Mouse (Mus musculus) lung, embryonic 14.5 days (tissue): ENCODE data around the gene Tubg1. TPM values are rescaled to one million over a fixed set of nuclear protein-coding genes. Genes with fewer than 3 reads are reported as not detected.
"Not testable (repeated sequence)": the region's sequence is repeated elsewhere in the genome, so short reads cannot be mapped to it uniquely, and the experiment has no call there.

Experiments
- ATAC-seq: fragments of 200-750 bp; cut with Nextera tagmentation; 2 replicates; pipeline ENCODE4 v1.8.0; 2017; ENCODE audit warnings: mild to moderate bottlenecking, moderate TSS enrichment, moderate library complexity; ENCODE audit not compliant: insufficient read depth
- DNase-seq: peaks from one replicate; pipeline ENCODE4 v3.0.0-alpha.2; 2015
- H3K27ac ChIP-seq: fragments of 300-500 bp; sonication (generic); 2 replicates; pipeline ENCODE4 v1.5.1; 2014; ENCODE audit warnings: low read depth, mild to moderate bottlenecking, moderate library complexity
- H3K27me3 ChIP-seq: fragments of 300-500 bp; sonication (generic); 2 replicates; pipeline ENCODE4 v1.6.1; 2014; ENCODE audit warnings: low read length, control low read depth; ENCODE audit not compliant: insufficient read depth
- H3K36me3 ChIP-seq: fragments of 300-500 bp; sonication (generic); 2 replicates; pipeline ENCODE4 v1.6.1; 2014; ENCODE audit warnings: control low read depth; ENCODE audit not compliant: insufficient read depth
- H3K4me1 ChIP-seq: fragments of 300-500 bp; sonication (generic); 2 replicates; pipeline ENCODE4 v1.6.1; 2014; ENCODE audit warnings: antibody characterized with exemption, control low read depth; ENCODE audit not compliant: insufficient read depth
- H3K4me2 ChIP-seq: fragments of 300-500 bp; sonication (generic); 2 replicates; pipeline ENCODE4 v1.6.1; 2014; ENCODE audit warnings: mild to moderate bottlenecking
- H3K4me3 ChIP-seq: fragments of 300-500 bp; sonication (generic); 2 replicates; pipeline ENCODE4 v1.5.1; 2014; ENCODE audit warnings: low read depth, low read length
- H3K9ac ChIP-seq: fragments of 300-500 bp; sonication (generic); 2 replicates; pipeline ENCODE4 v1.6.1; 2014
- H3K9me3 ChIP-seq: fragments of 300-500 bp; sonication (generic); 2 replicates; pipeline ENCODE4 v1.6.1; 2016; ENCODE audit warnings: low read depth, low read length, control low read depth
- CTCF ChIP-seq: IDR thresholded peaks from 2 replicates; pipeline ENCODE4 v1.5.1; 2016; ENCODE audit warnings: antibody characterized with exemption, low read depth
- WGBS: fragments of 180-500 bp; shearing (Covaris S2); extraction: QIAGEN DNeasy Blood & Tissue Kit; methylation state at CpG from one replicate; pipeline ENCODE4 v1.1.7; 2014; 5-methylcytosine and 5-hydroxymethylcytosine counted together
- polyA plus RNA-seq: library from polyadenylated mRNA; unstranded; fragments of >200 nt; fragmentation: Nextera tagmentation; extraction: Ambion mirVana; gene quantifications from 2 replicates; pipeline ENCODE4 v1.2.1, GENCODE M21; 2014

Gene Tubg1
- polyA plus RNA-seq, 1 experiment from 2014 or later, result 96.0 TPM

GRCm38 (mm10) chr11:101119131-101119760 is 492 bp upstream of the Tubg1 start:
- Histone ChIP-seq H3K4me2 (peak overlapping the region; percentile 96), H3K9me3 (no peaks in the 10 kb centered on the region), H3K9ac (peak overlapping the region; percentile 85), H3K4me1 (peaks cover 16% of the 10 kb centered on the region), H3K27ac (peak overlapping the region; percentile 87), H3K36me3 (peaks cover 32% of the 10 kb centered on the region), H3K27me3 (no peaks in the 10 kb centered on the region), H3K4me3 (peak overlapping the region; percentile 91)
- peak; percentile 47 for TF ChIP-seq CTCF
- under 1% methylated on average over 39 of the region's 39 CpGs for WGBS
- peak; percentile 12 for DNase-seq
- ATAC-seq, result peak; percentile 80; the same call in 1 of the 2 replicates

GRCm38 (mm10) chr11:101120545-101121188 is 929 bp downstream of the Tubg1 start:
- WGBS, result 16% methylated on average over 19 of the region's 19 CpGs
- H3K4me2 ChIP-seq, result peak overlapping the region; percentile 96
- no peaks in the 10 kb centered on the region for H3K27me3 ChIP-seq
- peaks cover 35% of the 10 kb centered on the region for H3K36me3 ChIP-seq
- no peak for TF ChIP-seq CTCF
- peak overlapping the region; percentile 91 for H3K4me3 ChIP-seq
- H3K27ac ChIP-seq, result peak overlapping the region; percentile 92
- no peaks in the 10 kb centered on the region for H3K9me3 ChIP-seq
- H3K4me1 ChIP-seq, result peaks cover 16% of the 10 kb centered on the region
- peak overlapping the region; percentile 77 for H3K9ac ChIP-seq
- ATAC-seq, result no peak
- no peak for DNase-seq

- H3K27me3 ChIP-seq, result not testable (repeated sequence)
Measured at GRCm38 (mm10) chr11:101124494-101124893, 4.8 kb downstream of the Tubg1 start.

GRCm38 (mm10) chr11:101125008-101125407 is 5.3 kb downstream of the Tubg1 start:
- H3K36me3 ChIP-seq, result peaks cover 38% of the 10 kb centered on the region
- H3K9ac ChIP-seq, H3K27ac ChIP-seq, H3K4me3 ChIP-seq, H3K27me3 ChIP-seq, H3K4me2 ChIP-seq, DNase-seq, ATAC-seq, H3K4me1 ChIP-seq, H3K9me3 ChIP-seq: not testable (repeated sequence)
- 97% methylated on average over 6 of the region's 9 CpGs for WGBS

More at GRCm38 (mm10) chr11:101124494-101124893, 4.8 kb downstream of the Tubg1 start:
- peaks cover 38% of the 10 kb centered on the region for H3K36me3 ChIP-seq
- not testable (repeated sequence) for ATAC-seq, H3K4me1 ChIP-seq, H3K4me3 ChIP-seq, H3K27ac ChIP-seq, H3K9me3 ChIP-seq, H3K9ac ChIP-seq, H3K4me2 ChIP-seq, DNase-seq
- WGBS, result 92% methylated on average over 8 of the region's 8 CpGs

- DNase-seq (peak; percentile 15), ATAC-seq (no peak)
- Histone ChIP-seq H3K9me3 (no peaks in the 10 kb centered on the region), H3K9ac (no peak overlapping the region), H3K27ac (no peak overlapping the region), H3K36me3 (peaks cover 38% of the 10 kb centered on the region), H3K4me1 (no peaks in the 10 kb centered on the region), H3K27me3 (no peaks in the 10 kb centered on the region), H3K4me2 (no peak overlapping the region), H3K4me3 (no peak overlapping the region)
- 83% methylated on average over 1 of the region's 1 CpGs for WGBS
- peak; percentile 41 for TF ChIP-seq CTCF
Measured at GRCm38 (mm10) chr11:101127075-101127474, 7.3 kb downstream of the Tubg1 start.

DNA sequence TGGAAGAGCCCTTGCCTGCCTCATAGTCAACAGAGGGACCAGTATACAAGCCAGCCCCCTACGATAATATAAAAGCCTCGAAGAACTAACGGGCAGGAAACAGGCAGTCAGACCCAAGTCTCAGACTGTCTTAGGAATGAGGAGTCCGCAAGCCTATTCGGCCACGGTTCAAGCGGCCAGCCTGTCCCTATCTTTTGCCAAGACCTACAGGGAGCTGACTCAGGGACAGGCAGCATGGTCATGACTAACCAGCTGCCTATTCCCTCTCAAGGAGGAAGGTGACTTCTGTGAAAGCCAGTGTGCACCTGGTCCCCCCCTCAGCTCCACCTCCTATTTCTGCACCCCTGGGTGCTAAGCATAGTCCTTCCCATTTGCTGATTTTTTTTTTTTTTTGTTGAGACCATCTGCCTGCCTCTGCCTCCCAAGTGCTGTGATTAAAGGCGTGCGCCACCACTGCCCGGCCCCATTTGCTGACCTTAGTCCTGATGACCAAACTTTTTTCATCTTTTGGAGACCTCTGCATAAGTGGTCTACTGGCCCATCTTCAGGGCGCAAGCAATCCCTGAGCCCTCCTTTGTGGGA is 9.3 kb downstream of the Tubg1 start:
- DNase-seq, result no peak
- H3K9me3 ChIP-seq, result no peaks in the 10 kb centered on the region
- H3K27me3 ChIP-seq, result no peaks in the 10 kb centered on the region
- no peak for ATAC-seq
- TF ChIP-seq CTCF, result no peak
- no peak overlapping the region for H3K27ac ChIP-seq
- WGBS, result 77% methylated on average over 11 of the region's 11 CpGs
- no peak overlapping the region for H3K9ac ChIP-seq
- peaks cover 20% of the 10 kb centered on the region for H3K36me3 ChIP-seq
- no peaks in the 10 kb centered on the region for H3K4me1 ChIP-seq
- H3K4me2 ChIP-seq, result no peak overlapping the region
- H3K4me3 ChIP-seq, result no peak overlapping the region

DNA sequence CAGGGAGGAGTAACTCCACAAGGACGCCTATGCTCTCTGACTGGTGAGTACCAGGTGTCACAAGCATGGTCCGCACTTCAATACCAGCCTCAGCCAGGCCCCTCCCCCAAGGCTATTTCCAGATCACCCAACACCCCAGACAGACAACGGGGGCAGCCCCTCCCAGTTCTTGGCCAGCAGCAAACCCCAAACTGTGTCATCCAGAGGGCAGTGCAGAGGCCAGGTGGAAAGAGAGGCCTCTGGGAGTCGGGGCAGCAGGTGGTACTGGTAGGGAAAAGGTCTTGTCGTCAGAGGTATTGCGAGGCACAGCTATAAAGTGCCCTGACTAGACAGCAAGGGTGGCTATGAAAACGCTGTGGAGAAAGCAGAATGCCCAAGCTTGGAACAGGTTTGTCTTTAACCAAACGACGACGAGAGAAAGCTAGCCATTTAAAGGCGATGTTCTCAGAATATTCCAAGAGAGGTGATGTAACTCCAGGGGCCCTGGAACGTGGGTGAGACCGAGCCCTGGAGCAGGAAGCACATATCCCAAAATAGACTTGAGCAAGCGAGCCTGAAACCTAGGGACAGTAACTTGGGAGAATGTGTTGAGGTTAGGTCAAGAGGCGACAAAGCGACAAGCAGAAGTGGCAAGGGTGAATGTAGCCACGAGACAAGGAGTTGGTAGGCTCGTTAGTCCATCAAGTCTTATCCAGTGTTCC is 10.5 kb downstream of the Tubg1 start:
- peak overlapping the region; percentile 36; the same call in 1 of the 2 replicates for H3K27ac ChIP-seq
- no peak overlapping the region for H3K4me3 ChIP-seq
- TF ChIP-seq CTCF, result no peak
- peaks cover 15% of the 10 kb centered on the region for H3K36me3 ChIP-seq
- no peak for DNase-seq
- no peaks in the 10 kb centered on the region for H3K27me3 ChIP-seq
- no peaks in the 10 kb centered on the region for H3K9me3 ChIP-seq
- WGBS, result 34% methylated on average over 18 of the region's 18 CpGs
- H3K4me1 ChIP-seq, result no peaks in the 10 kb centered on the region
- ATAC-seq, result no peak
- H3K9ac ChIP-seq, result no peak overlapping the region
- H3K4me2 ChIP-seq, result no peak overlapping the region
